Mouse (Mus musculus) frontal cortex, postnatal 10 days (tissue): Measurements from ENCODE around the gene Gria2.

Experiments used
- DNase-seq, 2 experiments: peaks; one replicate each; pipeline ENCODE4 v3.0.0; 2022; ENCODE audit warnings: low spot score in 2 of 2, mixed read lengths in 1 of 2

Gene Gria2

GRCm38 (mm10) chr3:80802596-80803081 is at the start of gene Gria2:
TSS of gene Gria2 (minus strand) at chr3:80802835.
- peak; percentile 89 for DNase-seq

DNA sequence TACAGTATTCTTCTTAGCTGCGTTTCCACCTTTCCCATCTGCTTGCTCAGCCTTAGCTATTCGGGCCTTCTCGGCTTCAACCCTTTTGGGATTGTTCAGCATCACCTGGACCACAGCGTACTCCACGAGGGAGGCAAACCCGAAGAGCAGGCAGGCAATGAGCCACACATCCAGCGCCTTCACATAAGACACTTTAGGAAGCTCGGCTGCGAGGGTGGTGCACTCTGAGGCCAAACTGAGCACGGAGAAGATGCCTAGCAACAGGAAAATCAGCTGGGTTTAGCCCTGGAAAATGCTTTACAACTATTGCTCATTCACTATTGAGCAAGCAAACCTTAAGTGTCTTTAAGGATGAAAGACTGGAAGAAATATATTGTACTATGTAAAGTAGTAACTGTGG is 48.3 kb upstream of the Gria2 start:
- no peak for DNase-seq

- DNase-seq = no peak
These were observed 43.0 kb upstream of the Gria2 start for GRCm38 (mm10) chr3:80845634-80846033.

DNA sequence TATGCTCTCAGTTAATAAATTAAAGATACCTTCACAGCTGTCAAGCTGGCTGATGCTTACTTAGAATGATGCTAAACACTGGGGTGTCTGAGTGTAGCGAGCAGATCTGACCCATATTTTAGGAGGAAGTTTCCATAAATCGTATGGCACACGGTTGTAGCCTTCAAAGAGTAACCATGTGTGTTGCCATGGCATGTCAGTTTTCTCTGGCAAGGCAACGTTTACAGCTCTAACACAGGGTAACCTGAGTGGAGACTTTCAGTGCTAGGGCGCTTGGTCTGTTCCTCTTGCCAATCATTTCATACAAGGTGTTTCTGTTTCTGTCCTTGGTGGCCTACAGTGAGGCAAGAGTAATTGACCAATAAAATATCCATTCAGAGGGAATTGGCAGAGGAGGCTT is 37.2 kb upstream of the Gria2 start:
- no peak for DNase-seq

DNA sequence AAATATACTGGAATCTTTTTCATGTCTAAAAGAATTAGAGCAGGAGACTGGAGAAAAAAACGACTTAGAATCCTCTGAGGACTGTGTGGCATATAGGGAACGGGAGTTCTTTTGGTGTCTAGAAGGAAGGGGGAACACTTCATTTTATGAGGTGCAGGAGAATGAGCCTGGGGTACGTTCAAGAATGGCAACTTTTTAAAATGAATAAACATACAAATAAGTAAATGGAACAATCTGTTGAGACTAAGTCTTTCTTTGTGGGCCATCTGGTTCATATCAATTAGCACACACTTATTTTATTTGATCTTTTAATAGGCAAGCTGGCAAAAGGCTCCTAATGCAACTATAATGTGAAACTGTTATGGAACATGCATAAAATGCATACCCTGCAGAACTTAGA is 34.9 kb upstream of the Gria2 start:
- DNase-seq = no peak

DNA sequence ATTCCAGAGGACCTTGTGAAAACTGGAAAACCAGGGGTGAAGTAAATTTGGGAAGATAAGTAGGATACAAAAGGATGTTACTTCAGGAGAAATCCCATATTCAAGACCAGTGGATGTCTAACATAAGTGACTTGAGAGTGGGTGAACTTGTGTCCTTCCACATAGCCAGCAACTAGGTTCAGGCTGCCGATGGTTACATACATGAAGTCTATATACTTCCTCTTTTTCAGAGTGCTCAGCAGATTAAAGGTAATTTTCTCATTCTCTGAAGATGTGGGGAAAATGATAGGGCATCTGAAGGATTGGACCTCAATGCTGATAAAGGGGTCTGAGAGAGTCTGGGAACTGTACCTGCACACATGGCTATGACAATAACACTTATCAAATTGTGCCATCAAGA is 21.3 kb upstream of the Gria2 start:
- DNase-seq = no peak

DNA sequence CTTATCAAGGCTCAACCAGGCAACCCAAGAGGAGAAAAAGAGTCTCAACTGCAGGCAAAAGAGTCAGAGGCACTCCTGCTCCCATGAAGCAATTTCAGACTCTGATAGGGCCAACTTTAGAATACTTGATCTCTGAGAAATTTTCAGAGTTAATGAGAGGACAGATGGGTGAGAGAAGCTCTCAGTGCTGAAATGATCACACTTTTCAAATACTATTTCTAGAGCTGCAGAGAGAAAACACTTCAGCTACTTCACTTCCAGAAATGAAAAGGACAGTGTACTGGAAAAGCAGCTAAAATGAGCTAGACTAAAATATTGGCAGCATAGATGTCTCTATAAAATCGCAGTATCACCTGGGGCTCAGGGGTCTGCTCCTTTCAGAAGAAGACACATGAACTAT is 16.0 kb upstream of the Gria2 start:
- DNase-seq = no peak

GRCm38 (mm10) chr3:80813734-80814133 is 11.1 kb upstream of the Gria2 start:
- DNase-seq = no peak

GRCm38 (mm10) chr3:80812237-80812636 is 9.6 kb upstream of the Gria2 start:
- no peak for DNase-seq

DNA sequence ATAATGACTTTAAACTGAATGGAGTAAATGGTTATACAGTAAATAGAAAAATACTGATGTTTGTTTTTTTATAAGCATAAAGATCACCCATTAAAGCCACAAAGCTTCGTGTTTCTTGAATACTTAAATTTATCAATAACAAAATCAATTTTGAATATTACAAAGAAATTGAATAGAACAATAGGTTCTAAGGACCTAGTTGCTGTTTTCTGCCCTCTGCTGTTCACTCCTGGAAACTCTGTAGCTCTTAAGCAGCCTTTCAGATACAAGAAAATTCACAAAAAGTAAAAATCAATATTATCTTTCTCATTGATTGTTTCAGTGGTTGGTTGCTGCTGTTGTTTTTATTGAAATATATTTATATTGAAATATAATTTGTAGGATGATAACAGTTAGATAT is 2.7 kb upstream of the Gria2 start:
- DNase-seq = no peak

GRCm38 (mm10) chr3:80803811-80804210 is 1.2 kb upstream of the Gria2 start:
- DNase-seq = no peak

- no peak for DNase-seq
These were observed 576 bp upstream of the Gria2 start for GRCm38 (mm10) chr3:80803211-80803610.

- DNase-seq = no peak
These were observed 766 bp downstream of the Gria2 start for GRCm38 (mm10) chr3:80801827-80802310.

- DNase-seq = peak; percentile 62 to 75
These were observed 1.4 kb downstream of the Gria2 start for GRCm38 (mm10) chr3:80800995-80801826.

GRCm38 (mm10) chr3:80800299-80800994 is 2.2 kb downstream of the Gria2 start:
- peak; percentile 22 to 37 for DNase-seq

- DNase-seq = no peak
These were observed 4.7 kb downstream of the Gria2 start for GRCm38 (mm10) chr3:80797935-80798334.

DNA sequence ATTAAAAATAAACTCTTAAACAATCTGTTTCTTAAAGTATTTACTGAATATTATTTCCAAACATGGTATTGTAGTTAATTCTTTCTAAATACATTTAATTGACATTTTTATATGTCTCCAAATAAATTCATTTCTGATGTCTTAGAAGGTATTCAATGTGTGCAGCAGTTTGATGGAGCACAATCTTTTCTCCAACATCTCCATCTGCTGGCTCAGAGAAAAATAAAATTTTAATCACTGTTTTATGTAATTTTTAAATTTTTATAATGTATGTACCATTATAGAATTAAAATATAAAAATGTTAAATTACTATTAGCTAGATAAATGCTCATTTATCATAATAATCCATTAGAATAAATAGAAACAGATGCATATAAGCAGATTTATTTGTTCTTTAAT is 5.9 kb downstream of the Gria2 start:
- no peak for DNase-seq

- no peak for DNase-seq
These were observed 7.4 kb downstream of the Gria2 start for GRCm38 (mm10) chr3:80795284-80795683.

GRCm38 (mm10) chr3:80787116-80787744 is 15.4 kb downstream of the Gria2 start:
- DNase-seq = no peak

DNA sequence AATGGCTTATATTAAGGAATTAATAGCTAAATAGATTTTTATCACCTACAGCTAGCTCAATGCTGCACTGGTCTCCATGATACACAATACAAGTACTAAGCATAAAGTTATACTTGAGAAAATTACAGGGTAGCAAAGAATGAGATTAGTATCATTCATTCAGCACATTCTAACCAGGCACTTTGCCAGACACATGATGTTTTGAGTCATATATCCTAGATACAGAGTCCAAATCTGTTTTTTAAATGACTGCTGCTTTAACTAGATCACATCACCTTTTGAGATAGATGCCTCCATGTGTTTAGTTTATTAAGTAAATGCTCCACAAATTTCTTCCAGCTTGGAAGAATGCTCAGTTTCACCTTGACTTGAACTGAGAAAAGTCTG is 21.5 kb downstream of the Gria2 start:
- DNase-seq = no peak

DNA sequence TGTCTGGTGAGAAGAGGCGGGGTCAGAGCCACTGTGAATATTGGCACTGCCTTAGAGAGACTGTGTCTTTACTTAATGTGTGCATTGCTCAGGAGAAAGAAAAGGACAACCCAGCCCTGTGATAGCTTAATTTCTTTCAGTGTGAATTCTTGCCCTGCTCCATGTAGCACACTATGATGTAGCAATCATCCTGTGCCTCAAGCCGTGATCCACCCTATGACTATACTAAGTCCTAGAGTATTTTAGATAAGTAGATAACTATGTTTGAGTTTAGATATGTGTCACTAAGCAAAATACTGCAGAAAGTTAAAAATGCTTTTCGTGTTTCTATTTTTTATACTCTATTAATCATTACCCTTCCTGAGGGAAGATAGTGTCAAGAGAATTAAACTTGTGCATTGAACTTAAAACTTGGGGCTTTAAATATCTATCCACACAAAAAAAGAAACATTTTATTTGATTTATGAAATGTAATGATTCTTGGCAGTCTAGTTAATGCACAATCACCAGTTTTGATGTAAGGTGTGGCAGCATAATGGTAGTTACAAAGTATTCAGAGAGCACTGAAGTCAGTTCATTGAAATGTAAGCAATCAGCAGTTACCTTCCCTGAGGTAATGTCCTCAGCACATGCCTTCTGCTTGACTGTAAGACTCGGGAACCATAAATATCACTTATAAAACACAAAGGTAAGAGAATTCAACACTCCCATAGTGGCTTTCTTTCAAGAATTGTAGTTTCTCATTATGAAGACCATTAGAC is 22.1 kb downstream of the Gria2 start:
- no peak for DNase-seq

- DNase-seq = no peak
These were observed 26.0 kb downstream of the Gria2 start for GRCm38 (mm10) chr3:80776628-80777027.
